Mouse (Mus musculus) hindbrain, embryonic 15.5 days (tissue): ENCODE measurements around the gene Ubqln1. TPM values are rescaled to one million over a fixed set of nuclear protein-coding genes. Genes with fewer than 3 reads are reported as not detected.

Experiments used
- ATAC-seq: fragments of 200-750 bp; cut with Nextera tagmentation; 2 replicates; pipeline ENCODE4 v1.8.0; 2017; ENCODE audit warnings: low read depth, moderate number of reproducible peaks, moderate TSS enrichment; ENCODE audit not compliant: low FRiP score
- H3K27ac ChIP-seq: fragments of 300-500 bp; sonication (generic); replicated peaks from 2 replicates; pipeline ENCODE4 v1.5.1; 2015; ENCODE audit warnings: mild to moderate bottlenecking, inconsistent platforms
- H3K27me3 ChIP-seq: fragments of 300-500 bp; sonication (generic); 2 replicates; pipeline ENCODE4 v1.6.1; 2015; ENCODE audit warnings: control low read depth, inconsistent platforms
- H3K36me3 ChIP-seq: fragments of 300-500 bp; sonication (generic); 2 replicates; pipeline ENCODE4 v1.6.1; 2015; ENCODE audit warnings: control low read depth, inconsistent platforms
- H3K4me1 ChIP-seq: fragments of 300-500 bp; sonication (generic); replicated peaks from 2 replicates; pipeline ENCODE4 v1.6.1; 2015; ENCODE audit warnings: control low read depth, inconsistent platforms
- H3K4me2 ChIP-seq: fragments of 300-500 bp; sonication (generic); 2 replicates; pipeline ENCODE4 v1.6.1; 2015; ENCODE audit warnings: moderate library complexity, mild to moderate bottlenecking, inconsistent platforms
- H3K4me3 ChIP-seq: fragments of 300-500 bp; sonication (generic); 2 replicates; pipeline ENCODE4 v1.5.1; 2015; ENCODE audit warnings: mild to moderate bottlenecking, inconsistent platforms
- H3K9ac ChIP-seq: fragments of 300-500 bp; sonication (generic); 2 replicates; pipeline ENCODE4 v1.6.1; 2015; ENCODE audit warnings: inconsistent platforms
- H3K9me3 ChIP-seq: fragments of 300-500 bp; sonication (generic); 2 replicates; pipeline ENCODE4 v1.6.1; 2016; ENCODE audit warnings: control low read depth, inconsistent platforms
- WGBS: fragments of 180-500 bp; shearing (Covaris S2); methylation state at CpG from one replicate; pipeline ENCODE4 v1.1.7; 2015; 5-methylcytosine and 5-hydroxymethylcytosine counted together
- polyA plus RNA-seq: library from polyadenylated mRNA; unstranded; fragments of >200 nt; fragmentation: Nextera tagmentation; extraction: Ambion mirVana; gene quantifications from 2 replicates; pipeline ENCODE4 v1.2.1, GENCODE M21; 2015

Ubqln1 gene
- polyA plus RNA-seq, 1 experiment from 2014 or later: 158 TPM

DNA sequence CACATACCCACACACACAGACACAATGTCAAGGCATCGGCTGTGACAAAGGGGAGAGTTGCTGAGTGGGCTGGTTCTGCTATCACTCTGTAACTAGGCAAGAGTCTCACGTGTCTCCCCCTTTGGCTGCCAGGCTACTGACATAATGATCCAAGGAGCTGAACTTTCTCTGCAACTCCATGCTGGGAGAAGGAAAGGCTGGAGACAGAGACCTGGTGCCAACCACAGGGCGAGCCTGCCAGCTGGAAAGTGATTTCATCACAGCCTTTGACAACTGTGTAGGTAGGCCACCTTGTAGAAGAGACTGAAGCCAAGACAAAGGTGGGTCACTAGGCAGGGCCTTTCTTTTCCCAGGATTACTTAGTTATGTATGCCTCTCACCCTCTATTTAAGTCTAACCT, 18.2 kb downstream of the Ubqln1 start:
- Histone ChIP-seq H3K27me3 (no peaks in the 10 kb centered on the region), H3K9ac (no peak overlapping the region), H3K4me2 (no peak overlapping the region), H3K4me1 (no peaks in the 10 kb centered on the region), H3K4me3 (no peak overlapping the region), H3K9me3 (no peaks in the 10 kb centered on the region), H3K27ac (no peak overlapping the region), H3K36me3 (peaks cover 24% of the 10 kb centered on the region)
- ATAC-seq: no peak
- 77% methylated on average over 3 of the region's 3 CpGs for WGBS

- no peak overlapping the region for H3K4me3 ChIP-seq
- ATAC-seq: no peak
- no peaks in the 10 kb centered on the region for H3K9me3 ChIP-seq
- H3K27ac ChIP-seq: no peak overlapping the region
- WGBS: 82% methylated on average over 3 of the region's 3 CpGs
- no peak overlapping the region for H3K4me2 ChIP-seq
- H3K9ac ChIP-seq: no peak overlapping the region
- H3K27me3 ChIP-seq: no peaks in the 10 kb centered on the region
- H3K36me3 ChIP-seq: peaks cover 45% of the 10 kb centered on the region
- H3K4me1 ChIP-seq: no peaks in the 10 kb centered on the region
Measured at GRCm38 (mm10) chr13:58194908-58195307, 20.5 kb downstream of the Ubqln1 start.

- Histone ChIP-seq H3K4me1 (no peaks in the 10 kb centered on the region), H3K4me3 (no peak overlapping the region), H3K36me3 (peaks cover 45% of the 10 kb centered on the region), H3K27me3 (no peaks in the 10 kb centered on the region), H3K9ac (no peak overlapping the region), H3K9me3 (no peaks in the 10 kb centered on the region), H3K4me2 (no peak overlapping the region), H3K27ac (no peak overlapping the region)
- no peak for ATAC-seq
- 97% methylated on average over 3 of the region's 3 CpGs for WGBS
Measured at GRCm38 (mm10) chr13:58193221-58193620, 22.2 kb downstream of the Ubqln1 start.

GRCm38 (mm10) chr13:58192146-58192545, 23.3 kb downstream of the Ubqln1 start:
- H3K27ac ChIP-seq: no peak overlapping the region
- no peaks in the 10 kb centered on the region for H3K9me3 ChIP-seq
- no peak overlapping the region for H3K9ac ChIP-seq
- H3K36me3 ChIP-seq: peaks cover 46% of the 10 kb centered on the region
- H3K27me3 ChIP-seq: no peaks in the 10 kb centered on the region
- no peak overlapping the region for H3K4me3 ChIP-seq
- ATAC-seq: no peak
- no peaks in the 10 kb centered on the region; the same call in 1 of the 2 replicates for H3K4me1 ChIP-seq
- no peak overlapping the region for H3K4me2 ChIP-seq
- 95% methylated on average over 6 of the region's 6 CpGs for WGBS

DNA sequence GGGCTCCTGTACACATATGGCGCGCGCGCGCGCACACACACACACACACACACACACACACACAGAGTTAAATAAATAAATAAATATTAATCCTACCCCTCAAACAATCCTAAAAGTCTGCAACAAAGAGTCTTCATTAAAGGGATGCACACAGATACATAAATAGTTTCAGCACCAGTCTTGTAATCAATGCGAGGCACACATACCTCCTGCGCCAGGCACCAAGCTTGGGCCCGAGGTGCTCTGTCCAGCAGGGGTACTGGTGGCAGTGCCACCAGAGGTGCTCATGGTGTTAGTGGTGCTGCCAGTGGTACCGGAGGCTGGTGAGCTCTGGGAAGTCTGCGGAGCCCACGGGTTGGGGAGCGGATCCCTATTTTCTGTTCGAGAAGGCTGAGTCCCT, 23.9 kb downstream of the Ubqln1 start:
- Histone ChIP-seq H3K4me3 (no peak overlapping the region), H3K4me1 (no peaks in the 10 kb centered on the region; the same call in 1 of the 2 replicates), H3K4me2 (no peak overlapping the region), H3K36me3 (peaks cover 48% of the 10 kb centered on the region), H3K27ac (no peak overlapping the region), H3K9ac (no peak overlapping the region), H3K9me3 (no peaks in the 10 kb centered on the region), H3K27me3 (no peaks in the 10 kb centered on the region)
- 99% methylated on average over 14 of the region's 14 CpGs for WGBS
- ATAC-seq: no peak

DNA sequence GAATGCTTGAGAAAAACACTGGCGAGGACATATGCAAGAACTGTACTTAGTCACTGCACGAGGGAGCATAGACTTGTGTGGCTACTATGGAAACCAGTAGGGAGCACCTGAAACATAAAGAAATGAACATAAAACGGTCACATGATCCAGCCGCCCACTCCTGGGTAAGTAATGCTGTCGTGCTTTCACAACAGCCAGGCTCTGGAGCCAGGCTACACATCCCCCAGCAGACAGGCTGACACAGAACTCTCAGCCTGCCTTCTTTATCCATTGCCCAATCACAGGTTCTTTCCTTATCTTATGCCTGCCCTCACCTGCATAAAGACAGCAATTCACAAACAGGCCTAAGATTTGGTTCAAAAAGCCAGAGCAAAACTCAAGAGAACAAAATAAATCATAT, 26.0 kb downstream of the Ubqln1 start:
- H3K4me2 ChIP-seq: no peak overlapping the region
- no peaks in the 10 kb centered on the region; the same call in 1 of the 2 replicates for H3K4me1 ChIP-seq
- H3K27ac ChIP-seq: no peak overlapping the region
- no peak overlapping the region for H3K9ac ChIP-seq
- ATAC-seq: peak; percentile 51; the same call in 1 of the 2 replicates
- 83% methylated on average over 5 of the region's 5 CpGs for WGBS
- peaks cover 41% of the 10 kb centered on the region for H3K36me3 ChIP-seq
- H3K9me3 ChIP-seq: no peaks in the 10 kb centered on the region
- no peak overlapping the region for H3K4me3 ChIP-seq
- no peaks in the 10 kb centered on the region for H3K27me3 ChIP-seq

DNA sequence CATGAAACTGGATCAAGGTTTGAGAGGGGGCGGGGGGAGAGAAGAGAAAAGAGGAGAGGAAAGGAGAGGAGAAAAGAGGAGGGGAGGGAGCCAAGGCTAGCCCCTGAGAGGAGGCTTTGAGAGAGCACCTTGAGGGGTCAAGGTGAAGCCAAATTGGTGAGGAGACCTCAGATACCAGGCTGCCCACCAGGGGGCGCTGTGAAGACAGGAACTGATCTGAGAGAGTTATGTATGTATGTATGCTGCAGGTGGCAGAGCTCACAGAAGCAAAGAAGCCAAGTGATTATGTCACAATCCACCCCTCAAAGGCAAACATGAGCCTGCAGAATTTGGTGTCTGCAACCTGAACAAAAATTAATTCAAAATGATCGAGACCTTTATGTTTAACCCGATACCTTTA, 27.0 kb downstream of the Ubqln1 start:
- Histone ChIP-seq H3K4me2 (no peak overlapping the region), H3K27ac (no peak overlapping the region), H3K9ac (no peak overlapping the region), H3K27me3 (no peaks in the 10 kb centered on the region), H3K4me3 (no peak overlapping the region), H3K9me3 (no peaks in the 10 kb centered on the region), H3K4me1 (no peaks in the 10 kb centered on the region; the same call in 1 of the 2 replicates), H3K36me3 (peaks cover 41% of the 10 kb centered on the region)
- 66% methylated on average over 4 of the region's 4 CpGs for WGBS
- no peak for ATAC-seq

DNA sequence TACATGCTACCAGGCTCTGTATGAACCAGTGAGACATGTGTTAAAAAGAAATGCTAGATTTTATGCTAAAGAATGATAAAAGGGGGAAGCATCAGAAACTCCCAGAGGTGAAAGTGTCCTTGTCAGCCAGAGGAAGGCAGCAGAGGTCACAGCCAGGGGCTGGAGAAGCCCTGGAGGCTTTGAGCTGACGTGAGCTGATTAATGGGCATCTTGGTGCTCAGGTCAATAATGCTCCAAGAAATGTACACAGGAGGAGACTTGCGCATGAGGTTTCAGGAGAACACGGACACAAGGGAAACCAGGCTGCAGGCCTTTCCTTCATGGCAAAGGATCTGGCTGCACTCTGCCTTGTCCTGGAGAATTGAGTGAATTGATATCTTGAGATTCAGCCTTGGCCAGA, 27.7 kb downstream of the Ubqln1 start:
- Histone ChIP-seq H3K9ac (no peak overlapping the region), H3K27ac (no peak overlapping the region), H3K27me3 (no peaks in the 10 kb centered on the region), H3K36me3 (peaks cover 39% of the 10 kb centered on the region), H3K4me2 (no peak overlapping the region), H3K4me1 (no peaks in the 10 kb centered on the region; the same call in 1 of the 2 replicates), H3K4me3 (no peak overlapping the region), H3K9me3 (no peaks in the 10 kb centered on the region)
- ATAC-seq: no peak
- 78% methylated on average over 3 of the region's 3 CpGs for WGBS

- Histone ChIP-seq H3K36me3 (peaks cover 36% of the 10 kb centered on the region), H3K4me2 (no peak overlapping the region), H3K27me3 (no peaks in the 10 kb centered on the region), H3K9ac (no peak overlapping the region), H3K9me3 (no peaks in the 10 kb centered on the region), H3K4me3 (no peak overlapping the region), H3K27ac (no peak overlapping the region), H3K4me1 (no peaks in the 10 kb centered on the region; the same call in 1 of the 2 replicates)
- ATAC-seq: no peak
- 77% methylated on average over 8 of the region's 8 CpGs for WGBS
Measured at GRCm38 (mm10) chr13:58186281-58186680, 29.2 kb downstream of the Ubqln1 start.

GRCm38 (mm10) chr13:58184111-58184510, 31.3 kb downstream of the Ubqln1 start:
- Histone ChIP-seq H3K36me3 (peaks cover 31% of the 10 kb centered on the region), H3K27ac (no peak overlapping the region), H3K4me2 (no peak overlapping the region), H3K27me3 (no peaks in the 10 kb centered on the region), H3K4me3 (no peak overlapping the region), H3K9me3 (no peaks in the 10 kb centered on the region), H3K4me1 (no peaks in the 10 kb centered on the region; the same call in 1 of the 2 replicates), H3K9ac (no peak overlapping the region)
- WGBS: 88% methylated on average over 3 of the region's 3 CpGs
- ATAC-seq: no peak

GRCm38 (mm10) chr13:58181607-58182551, 33.6 kb downstream of the Ubqln1 start:
- Histone ChIP-seq H3K4me2 (no peak overlapping the region), H3K36me3 (peaks cover 29% of the 10 kb centered on the region), H3K27me3 (no peaks in the 10 kb centered on the region), H3K9me3 (no peaks in the 10 kb centered on the region), H3K9ac (no peak overlapping the region), H3K4me3 (no peak overlapping the region), H3K27ac (no peak overlapping the region), H3K4me1 (no peaks in the 10 kb centered on the region)
- no peak for ATAC-seq
- 87% methylated on average over 14 of the region's 14 CpGs for WGBS

- Histone ChIP-seq H3K4me1 (no peaks in the 10 kb centered on the region), H3K4me3 (no peak overlapping the region), H3K9me3 (no peaks in the 10 kb centered on the region), H3K27ac (no peak overlapping the region), H3K27me3 (no peaks in the 10 kb centered on the region), H3K4me2 (no peak overlapping the region), H3K9ac (no peak overlapping the region), H3K36me3 (peaks cover 41% of the 10 kb centered on the region)
- ATAC-seq: no peak
- 76% methylated on average over 9 of the region's 9 CpGs for WGBS
Measured at GRCm38 (mm10) chr13:58177511-58178208, 37.8 kb downstream of the Ubqln1 start.
